Mouse (Mus musculus): Measurements from ENCODE around the gene Fgfr2.

DNA sequence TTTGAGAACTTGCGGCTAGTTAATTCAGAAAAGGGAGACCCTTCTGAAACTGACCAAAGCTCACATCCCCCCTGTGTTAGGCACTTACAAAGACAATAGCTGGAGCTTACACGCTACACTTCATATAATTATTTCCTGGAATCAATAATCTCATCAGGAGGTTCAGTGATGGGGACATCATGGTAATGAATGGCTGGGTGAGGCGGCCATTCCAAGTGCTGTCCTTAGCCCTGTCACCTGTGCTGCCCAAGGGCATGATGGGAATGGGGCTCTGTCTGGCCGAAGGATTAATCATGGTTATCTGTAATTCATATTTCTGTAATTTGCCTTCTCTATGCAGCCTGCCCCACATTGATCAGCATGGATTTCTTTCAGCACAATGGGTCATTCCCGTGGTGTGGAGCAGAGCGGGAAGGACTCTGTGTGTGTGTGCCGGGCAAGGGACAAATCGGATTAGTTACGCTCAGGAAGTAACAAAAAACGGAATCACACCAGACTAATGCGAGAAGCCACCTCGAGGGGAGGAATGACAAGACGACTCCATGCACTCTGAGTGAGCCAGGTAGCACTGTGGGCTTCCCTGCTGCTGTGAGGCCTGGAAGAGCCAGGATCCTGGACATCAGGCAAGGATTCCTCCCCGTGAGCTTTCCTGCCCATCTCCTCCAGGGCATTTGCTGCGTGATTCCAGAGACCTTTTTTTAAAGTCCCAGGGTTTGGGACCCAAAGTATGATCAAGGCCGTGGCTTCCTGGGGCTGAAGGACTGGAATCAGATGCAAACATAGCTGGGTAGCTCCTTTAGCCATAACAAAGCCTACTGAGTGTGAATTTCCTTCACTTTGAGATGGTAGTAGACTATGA is 1375.8 kb downstream of the Fgfr2 start:
- TF ChIP-seq CTCF (IDR thresholded peaks at IDR 0.05; ENCODE audit: control insufficient read depth, insufficient read depth, insufficient read length) (no peak), MAX (IDR thresholded peaks at IDR 0.05) (no peak), FOSL1 (IDR thresholded peaks at IDR 0.05; ENCODE audit: insufficient read depth, low read length, poor library complexity, severe bottlenecking) (no peak), USF1 (IDR thresholded peaks at IDR 0.05; ENCODE audit: low read depth) (no peak), CEBPB (IDR thresholded peaks at IDR 0.05; ENCODE audit: low read depth) (no peak), MYOD1 (IDR thresholded peaks at IDR 0.05; ENCODE audit: control insufficient read depth, insufficient read length, low read depth) (no peak)
